Mouse (Mus musculus) adrenal gland, adult 18-20 months (tissue): ENCODE data around the gene Cdh23. TPM values are rescaled to one million over a fixed set of nuclear protein-coding genes. Genes with fewer than 3 reads are reported as not detected.

ENCODE experiments used
- DNase-seq, 2 experiments: peaks; one replicate each; pipeline ENCODE4 v3.0.0; 2021 to 2022; ENCODE audit warnings: low spot score in 2 of 2
- total RNA-seq, 2 experiments: library from RNA; stranded (reverse); gene quantifications; 1 replicate in 1 of 2; 2 replicates in 1 of 2; pipeline ENCODE4 v1.2.3; 2021

Cdh23 gene
- total RNA-seq, 2 experiments from 2014 or later, result 1.3 to 1.8 TPM

- DNase-seq, result no peak
Measured at GRCm38 (mm10) chr10:60644079-60644641, 52.1 kb downstream of the Cdh23 start.

DNA sequence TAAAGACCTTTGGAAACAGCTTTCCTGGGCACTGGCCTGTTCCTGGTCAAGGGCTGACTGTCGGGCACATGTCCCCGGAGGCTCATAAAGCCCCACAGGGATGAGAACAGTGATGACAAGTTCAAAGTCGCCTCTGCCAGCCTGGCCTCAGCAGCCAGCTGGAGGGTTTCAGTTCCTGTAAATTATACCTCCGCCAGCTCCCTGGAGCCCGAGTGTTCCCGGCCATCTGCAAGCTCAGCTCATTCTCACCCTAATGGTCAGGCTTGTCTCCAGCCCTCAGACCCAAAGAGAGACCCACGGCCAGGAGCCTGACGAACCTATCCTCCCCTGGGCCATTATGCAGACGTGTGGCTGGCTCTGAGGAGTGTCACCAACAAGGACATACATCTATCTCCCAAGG, 57.0 kb downstream of the Cdh23 start:
- DNase-seq, result no peak

DNA sequence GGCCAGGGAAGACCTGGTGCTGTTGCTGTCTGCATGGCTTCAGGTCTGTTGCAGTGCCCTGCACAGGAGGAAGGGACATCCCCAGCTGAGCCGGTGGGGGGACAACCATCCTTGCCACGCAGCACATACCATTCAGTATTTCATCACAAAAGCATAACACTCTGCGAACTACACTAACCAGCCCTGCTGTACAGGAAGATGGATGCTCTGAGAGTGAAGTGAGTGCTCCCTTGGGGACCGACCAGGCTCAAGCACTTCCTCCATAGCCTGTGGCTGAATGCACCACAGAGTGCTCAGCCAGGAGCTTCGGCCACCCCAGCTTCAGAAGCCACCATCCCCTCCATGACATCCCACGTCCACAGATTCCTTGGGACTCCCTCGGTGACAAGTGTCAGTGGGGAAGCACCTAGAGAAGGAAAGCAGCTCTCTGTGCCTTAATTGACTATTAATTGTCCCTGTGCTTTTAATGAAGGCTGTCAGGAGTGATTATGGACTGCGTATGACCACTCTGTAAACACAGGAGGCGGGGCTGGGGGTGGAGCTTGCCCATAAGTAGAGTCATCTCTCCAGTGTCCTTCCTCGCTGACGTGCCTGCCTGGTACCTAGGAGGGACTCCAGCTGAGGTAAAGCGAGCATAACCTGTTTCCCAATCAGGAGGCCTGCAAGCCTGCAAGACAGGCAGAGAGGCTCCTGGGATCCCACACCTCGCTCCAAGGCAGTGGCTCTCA, 60.6 kb downstream of the Cdh23 start:
- no peak for DNase-seq

DNA sequence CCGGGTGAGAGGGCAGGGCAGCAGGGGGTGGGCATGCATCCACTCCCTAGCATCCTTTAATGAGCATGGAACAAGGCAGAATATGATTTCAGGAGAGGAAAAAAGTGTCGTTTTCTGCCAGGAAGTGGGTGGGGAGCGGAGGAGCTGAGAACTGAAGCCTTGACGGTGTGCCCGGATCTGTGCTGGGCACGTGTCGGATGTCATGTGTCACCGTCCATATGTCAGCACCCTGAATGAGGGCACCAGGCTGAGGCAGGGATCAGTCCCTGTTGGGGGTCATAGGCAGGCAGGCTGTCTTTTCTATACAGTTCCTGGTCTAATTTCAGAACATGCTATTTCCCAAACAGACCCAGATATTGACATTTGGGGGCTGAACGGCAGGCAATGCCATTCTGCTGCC, 61.9 kb downstream of the Cdh23 start:
- DNase-seq, result no peak

GRCm38 (mm10) chr10:60626086-60626485, 70.2 kb downstream of the Cdh23 start:
- no peak for DNase-seq

GRCm38 (mm10) chr10:60625511-60625910, 70.8 kb downstream of the Cdh23 start:
- no peak for DNase-seq

GRCm38 (mm10) chr10:60624945-60625344, 71.3 kb downstream of the Cdh23 start:
- no peak for DNase-seq

DNA sequence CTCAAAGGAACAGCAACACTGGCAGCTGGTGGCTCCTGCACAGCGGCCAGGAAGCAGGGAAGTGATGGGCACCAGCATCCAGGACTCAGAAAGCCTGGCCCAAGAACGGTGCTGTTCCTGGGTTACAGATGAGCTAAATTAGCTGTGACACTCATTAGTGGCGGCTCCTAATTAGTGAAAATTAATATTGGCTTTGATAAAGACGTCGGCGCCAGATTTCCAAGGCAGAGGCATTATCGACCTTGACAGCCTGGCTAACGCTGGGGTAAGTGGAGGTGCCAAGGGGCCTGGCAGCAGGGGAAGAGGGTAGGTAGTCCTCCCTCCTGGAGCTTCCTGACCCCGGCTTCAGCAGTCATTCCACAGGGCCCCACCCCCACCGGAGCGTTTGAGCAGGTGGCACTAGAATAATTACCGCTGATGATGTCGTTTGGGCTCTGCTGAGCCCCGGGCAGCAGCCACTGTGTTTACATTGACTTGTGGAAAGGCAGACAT, 72.0 kb downstream of the Cdh23 start:
- no peak for DNase-seq

DNA sequence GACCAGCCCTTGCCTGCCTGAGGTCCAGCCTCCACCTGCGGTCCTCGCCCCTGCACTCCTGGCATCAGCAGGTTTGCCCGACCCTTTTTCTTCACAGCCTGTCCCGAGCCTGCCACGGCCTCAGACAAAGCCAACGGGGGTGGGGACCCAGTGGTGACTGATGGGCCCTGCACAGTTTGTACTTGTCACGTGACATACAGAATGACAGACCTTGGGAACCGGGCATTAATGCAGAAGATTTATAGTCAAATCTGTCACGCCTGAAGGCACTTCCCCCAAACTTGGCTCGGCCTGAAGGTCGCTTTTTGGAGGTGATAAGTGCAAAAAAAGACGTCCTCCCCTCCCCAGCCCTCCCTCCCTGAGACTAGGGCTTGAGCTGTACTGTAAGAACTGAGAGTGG, 73.5 kb downstream of the Cdh23 start:
- peak in 1 of 2 experiments; percentile 24 for DNase-seq

GRCm38 (mm10) chr10:60621470-60622170, 74.7 kb downstream of the Cdh23 start:
- no peak for DNase-seq

DNA sequence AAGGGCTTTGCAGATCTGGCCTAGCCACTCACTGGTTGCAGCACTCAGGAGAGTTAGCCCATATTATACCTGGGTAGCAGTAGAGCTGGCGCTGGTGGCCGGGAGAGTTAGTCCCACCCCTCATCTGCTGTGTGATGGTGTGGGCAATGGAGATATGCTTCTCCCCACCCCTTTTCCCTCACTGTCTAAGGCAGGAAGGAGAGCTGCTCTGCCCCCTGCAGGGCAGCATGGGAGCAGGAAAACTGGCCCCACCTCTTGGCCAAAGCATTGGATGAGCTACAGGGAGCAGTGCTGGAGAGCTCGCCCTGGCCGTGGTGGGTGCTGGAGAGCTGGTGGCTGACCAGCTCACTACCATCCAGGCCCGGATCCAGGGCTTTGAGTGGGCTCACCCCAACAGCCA, 80.4 kb downstream of the Cdh23 start:
- DNase-seq, result no peak

- DNase-seq, result peak in 1 of 2 experiments; percentile 28
Measured at GRCm38 (mm10) chr10:60612893-60613292, 83.4 kb downstream of the Cdh23 start.

DNA sequence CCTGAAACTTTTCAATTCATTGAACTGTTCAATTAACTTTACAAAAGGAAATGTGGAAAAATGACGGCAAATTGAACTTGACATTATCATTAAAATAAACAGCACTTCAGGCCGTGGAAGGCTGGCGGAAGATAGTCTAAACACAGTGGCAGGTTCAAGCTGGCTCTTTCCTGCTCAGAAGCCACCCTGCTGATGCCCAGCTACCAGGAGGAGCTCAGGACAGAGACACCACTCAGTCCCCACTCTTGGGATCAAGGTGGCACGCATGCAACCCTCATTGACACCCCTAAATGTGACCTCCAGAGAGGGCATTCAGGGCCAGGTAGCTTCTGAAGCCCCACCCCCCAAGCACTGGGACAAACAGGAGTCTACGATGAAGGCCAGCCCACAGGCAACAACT, 89.1 kb downstream of the Cdh23 start:
- DNase-seq, result no peak

GRCm38 (mm10) chr10:60606661-60607060, 89.6 kb downstream of the Cdh23 start:
- DNase-seq, result no peak

DNA sequence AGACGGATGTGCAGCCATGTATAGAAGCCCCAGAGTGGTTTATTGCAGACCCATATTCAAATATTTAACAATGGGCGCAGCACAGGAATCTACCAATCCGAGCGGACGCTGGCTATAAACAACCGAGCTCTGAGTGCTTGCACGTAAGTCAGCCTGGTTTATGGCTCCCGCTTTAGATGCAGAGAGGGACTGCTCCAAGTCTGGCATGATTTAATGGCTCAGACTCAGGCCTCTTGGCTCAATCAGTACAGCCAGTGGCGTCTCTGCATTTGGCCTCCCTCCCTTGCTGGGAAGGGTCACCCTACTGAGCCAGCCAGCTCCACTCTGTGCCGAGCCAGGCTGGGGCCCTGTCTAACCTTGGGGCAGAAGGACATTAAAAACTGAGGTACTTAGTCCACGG, 94.1 kb downstream of the Cdh23 start:
- DNase-seq, result no peak

DNA sequence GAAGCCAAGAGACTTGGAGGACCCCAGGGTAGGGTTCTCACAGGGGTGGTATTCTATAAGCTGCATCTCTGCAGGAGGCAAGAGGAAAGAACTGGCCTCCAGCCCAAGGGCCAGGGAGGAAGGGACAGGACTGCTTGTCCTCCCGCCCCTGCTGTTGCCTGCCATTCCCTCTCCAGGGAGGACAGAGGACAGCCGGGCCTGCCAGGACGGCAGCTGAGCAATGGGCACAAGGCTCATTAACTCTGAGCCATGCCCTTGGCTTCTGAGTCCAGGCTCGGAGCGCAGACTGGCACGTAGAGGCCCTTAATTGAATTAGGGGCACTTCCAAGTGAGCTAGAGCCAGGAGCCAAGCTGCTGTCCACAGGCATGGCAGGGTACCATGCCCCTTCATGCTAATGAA, 101.1 kb downstream of the Cdh23 start:
- no peak for DNase-seq

- DNase-seq, result no peak
Measured at GRCm38 (mm10) chr10:60592881-60593575, 103.3 kb downstream of the Cdh23 start.

- no peak for DNase-seq
Measured at GRCm38 (mm10) chr10:60591281-60591680, 105.0 kb downstream of the Cdh23 start.

GRCm38 (mm10) chr10:60590241-60590640, 106.0 kb downstream of the Cdh23 start:
- DNase-seq, result no peak

DNA sequence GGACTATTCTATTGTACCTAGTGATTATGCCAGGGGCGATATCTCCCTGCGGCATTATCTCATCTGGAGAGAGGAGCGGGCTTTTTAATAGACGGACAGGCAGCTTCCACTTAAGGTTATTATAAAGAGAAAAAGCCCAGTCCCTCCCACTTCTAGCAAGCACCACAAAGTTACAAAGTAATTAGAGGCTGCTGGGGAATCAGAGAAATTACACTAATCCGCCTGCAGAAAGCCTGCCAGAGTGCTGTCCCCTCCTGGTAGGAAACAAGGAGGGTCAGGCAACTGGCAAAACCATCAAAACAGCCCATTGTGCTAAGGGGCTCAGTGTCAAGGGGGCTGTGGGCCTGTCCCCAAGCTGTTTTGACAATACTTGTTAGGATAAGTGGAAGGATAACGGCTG, 110.6 kb downstream of the Cdh23 start:
- DNase-seq, result no peak

DNA sequence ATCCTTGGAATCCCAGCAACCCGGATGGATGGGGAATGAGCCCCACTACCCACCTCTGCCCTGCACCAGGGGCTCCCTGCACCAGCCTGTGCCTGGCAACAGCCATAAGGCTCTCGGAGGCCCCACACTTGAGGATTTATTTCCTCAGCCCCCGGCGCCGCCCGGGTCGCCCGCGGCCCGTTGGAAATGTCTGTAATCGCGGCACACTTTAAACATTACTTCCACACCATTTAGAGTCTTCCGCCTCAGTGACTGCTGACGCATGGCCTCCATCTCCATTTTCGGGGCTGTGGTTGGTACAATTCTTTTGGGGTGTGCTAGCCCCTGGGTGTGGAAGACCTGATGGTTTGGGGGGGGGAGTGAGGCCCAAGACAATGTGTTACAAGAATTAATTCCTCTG, 113.3 kb downstream of the Cdh23 start:
- no peak for DNase-seq

DNA sequence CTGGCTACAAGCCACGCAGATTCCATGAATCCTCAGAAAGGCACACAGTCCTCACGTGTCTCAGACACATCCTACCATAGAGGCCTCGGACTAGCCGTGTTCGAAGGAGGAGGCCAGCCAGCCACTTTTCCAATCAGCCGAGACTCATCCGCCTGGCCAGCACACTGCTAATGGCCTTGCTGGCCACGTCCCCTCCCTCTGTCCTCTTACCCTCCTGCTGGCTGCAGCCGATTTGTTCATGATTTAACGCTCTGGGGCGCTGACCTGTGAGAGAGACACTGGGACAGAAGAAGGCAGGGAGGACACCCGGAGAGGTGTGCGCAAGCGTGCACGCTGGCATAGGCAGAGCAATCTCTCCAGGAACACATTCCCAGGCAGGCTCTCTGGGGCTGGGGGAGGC, 115.6 kb downstream of the Cdh23 start:
- DNase-seq, result no peak
